Mouse (Mus musculus) heart, adult 2 months (tissue): ENCODE results near the gene Tns3. TPM values are rescaled to one million over a fixed set of nuclear protein-coding genes. Genes with fewer than 3 reads are reported as not detected.
A peak's percentile ranks its signal among the peaks of the same experiment; 100 is the strongest.

Source experiments
- DNase-seq, 2 experiments: peaks; one replicate each; pipeline ENCODE4 v3.0.0; 2021
- H3K27ac ChIP-seq: fragments of 200-600 bp; 2 replicates; pipeline ENCODE4 v1.8.1; 2022
- H3K27me3 ChIP-seq: fragments of 200-500 bp; 2 replicates; pipeline ENCODE4 v1.6.1; 2012; ENCODE audit warnings: mild to moderate bottlenecking, low read length, inconsistent platforms, mixed read lengths; ENCODE audit not compliant: control insufficient read depth, insufficient read depth
- H3K36me3 ChIP-seq: fragments of 200-500 bp; 2 replicates; pipeline ENCODE4 v1.6.1; 2012; ENCODE audit warnings: low read length, inconsistent platforms; ENCODE audit not compliant: control insufficient read depth, insufficient read depth
- H3K4me1 ChIP-seq: fragments of 200-500 bp; 2 replicates; pipeline ENCODE4 v1.6.1; 2011; ENCODE audit warnings: low read length; ENCODE audit not compliant: control insufficient read depth, insufficient read depth
- H3K4me3 ChIP-seq: fragments of 200-600 bp; 2 replicates; pipeline ENCODE4 v1.8.1; 2022
- H3K79me2 ChIP-seq: fragments of 200-500 bp; replicated peaks from 2 replicates; pipeline ENCODE4 v1.6.1; 2012; ENCODE audit warnings: mild to moderate bottlenecking, inconsistent platforms, low read length, moderate library complexity, mixed read lengths; ENCODE audit not compliant: control insufficient read depth, insufficient read depth
- H3K9ac ChIP-seq: fragments of 200-500 bp; 2 replicates; pipeline ENCODE4 v1.6.1; 2012; ENCODE audit warnings: low read depth, mild to moderate bottlenecking, control low read depth, inconsistent platforms, low read length, mixed read lengths
- CTCF ChIP-seq: fragments of 200-600 bp; IDR thresholded peaks from 2 replicates; pipeline ENCODE4 v1.8.1; 2022; ENCODE audit warnings: antibody characterized with exemption, mild to moderate bottlenecking, moderate library complexity
- EP300 ChIP-seq: fragments of 200-500 bp; IDR thresholded peaks from 2 replicates; pipeline ENCODE4 v1.6.1; 2011; ENCODE audit warnings: low read depth, low read length, control low read depth; ENCODE audit not compliant: insufficient read depth
- POLR2A ChIP-seq: fragments of 200-500 bp; IDR thresholded peaks from 2 replicates; pipeline ENCODE4 v1.6.1; 2011; ENCODE audit warnings: mild to moderate bottlenecking, low read depth, low read length, control low read depth; ENCODE audit not compliant: insufficient read depth
- WGBS: fragments of 180-500 bp; shearing (Covaris S2); methylation state at CpG from one replicate; pipeline ENCODE4 v1.1.7; 2018; 5-methylcytosine and 5-hydroxymethylcytosine counted together
- intact Hi-C: fragments of 180-260 bp; cut with DNase I; formaldehyde crosslinking; loops from one replicate; pipeline ENCODE4 v1.15.1; 2025
- polyA plus RNA-seq: library from polyadenylated mRNA; depleted of rRNA; stranded (reverse); fragments of >200 nt; gene quantifications from 2 replicates; pipeline ENCODE4 v1.2.3, GENCODE M21; 2012
- total RNA-seq, 2 experiments: library from RNA; stranded (reverse); gene quantifications; 2 replicates each; pipeline ENCODE4 v1.2.3; 2021

Tns3 gene
- total and polyA plus RNA-seq, 3 experiments = 14.8 to 23.9 (median 23.1) TPM

DNA sequence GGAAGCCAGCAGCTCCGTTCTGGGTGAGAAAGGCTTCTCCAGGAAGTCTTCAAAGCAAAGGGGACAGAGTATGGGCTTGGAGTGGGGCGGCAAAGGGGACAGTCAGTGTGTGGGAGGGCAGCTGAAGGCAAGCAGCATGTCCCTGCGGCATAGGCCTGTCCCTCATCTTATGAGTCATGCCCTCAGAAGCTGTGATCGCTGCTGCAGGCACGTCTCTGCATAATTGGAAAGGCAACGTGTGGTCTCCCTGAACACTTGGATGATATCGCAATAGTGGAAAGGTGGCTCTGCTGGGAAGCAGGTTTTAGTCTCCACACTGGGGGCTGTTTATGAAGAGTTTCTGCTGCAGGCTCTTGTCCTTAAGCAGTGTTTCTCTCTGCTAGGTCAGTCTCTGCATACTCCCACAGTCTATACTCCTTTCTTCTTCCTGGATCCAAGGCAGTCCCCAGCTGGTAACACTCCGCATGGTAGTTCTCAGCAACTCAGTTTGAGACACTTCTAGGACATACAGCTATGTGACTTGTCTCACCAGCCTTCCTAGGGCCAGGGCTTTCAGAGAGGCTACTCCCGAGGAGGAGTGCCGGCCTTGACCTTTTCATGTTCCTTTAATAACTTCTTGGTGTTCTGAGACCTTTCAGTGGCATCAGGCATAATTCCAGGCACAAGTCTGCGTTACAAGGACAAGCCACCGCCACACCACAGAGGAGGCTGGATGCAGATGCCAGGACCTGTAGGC, 14.1 kb upstream of the Tns3 start:
- intact Hi-C loops = no loop called here
- DNase-seq = no peak
- Histone ChIP-seq H3K4me1 (no peaks in the 10 kb centered on the region; the same call in 1 of the 2 replicates), H3K9ac (no peak overlapping the region), H3K79me2 (no peaks in the 10 kb centered on the region), H3K36me3 (no peaks in the 10 kb centered on the region), H3K27ac (no peak overlapping the region), H3K27me3 (no peaks in the 10 kb centered on the region), H3K4me3 (no peak overlapping the region)
- TF ChIP-seq POLR2A (no peak), EP300 (no peak), CTCF (no peak)
- WGBS = 75% methylated on average over 12 of the region's 12 CpGs

DNA sequence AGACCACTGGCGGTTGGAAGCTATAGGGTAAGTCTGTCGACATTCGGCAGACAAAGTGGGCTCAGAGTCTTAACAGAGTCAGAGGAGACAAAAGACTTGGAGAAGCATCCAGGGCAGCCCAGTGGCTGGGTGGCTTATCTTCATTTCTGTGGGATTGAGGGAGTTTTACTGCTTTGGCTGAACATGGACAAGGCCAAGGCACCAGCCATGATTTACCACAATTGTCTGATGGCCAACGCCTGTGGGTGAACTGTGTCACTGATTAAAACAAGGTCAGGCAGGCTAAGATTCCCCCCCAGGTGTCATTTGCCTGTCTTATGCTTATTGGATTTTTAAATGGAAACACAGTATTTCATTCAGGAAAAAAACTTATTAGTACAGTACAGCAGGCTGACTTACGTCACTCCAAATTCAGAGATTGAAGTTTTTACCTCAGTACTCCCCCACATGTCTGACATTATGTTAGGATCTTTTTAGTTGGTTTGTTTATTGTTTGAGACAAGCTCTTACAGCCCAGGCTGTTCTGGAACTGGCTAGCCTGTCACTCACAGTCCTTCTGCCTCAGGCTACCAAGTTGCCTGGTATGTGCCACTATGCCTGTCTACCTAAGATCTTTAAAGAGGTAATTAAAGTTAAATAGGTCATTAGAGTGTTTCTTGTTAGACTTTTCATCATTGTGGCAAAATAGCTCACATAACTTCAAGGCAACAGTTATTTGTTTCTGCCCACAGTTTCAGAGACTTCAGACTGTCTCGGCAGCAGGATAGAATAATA, 11.6 kb upstream of the Tns3 start:
- Histone ChIP-seq H3K36me3 (no peaks in the 10 kb centered on the region), H3K27ac (no peak overlapping the region), H3K27me3 (no peaks in the 10 kb centered on the region), H3K4me1 (no peaks in the 10 kb centered on the region; the same call in 1 of the 2 replicates), H3K4me3 (no peak overlapping the region), H3K9ac (no peak overlapping the region), H3K79me2 (no peaks in the 10 kb centered on the region)
- TF ChIP-seq POLR2A = no peak
- TF ChIP-seq CTCF = no peak
- no peak for TF ChIP-seq EP300
- intact Hi-C loops = no loop called here
- WGBS = 88% methylated on average over 6 of the region's 6 CpGs
- no peak for DNase-seq

DNA sequence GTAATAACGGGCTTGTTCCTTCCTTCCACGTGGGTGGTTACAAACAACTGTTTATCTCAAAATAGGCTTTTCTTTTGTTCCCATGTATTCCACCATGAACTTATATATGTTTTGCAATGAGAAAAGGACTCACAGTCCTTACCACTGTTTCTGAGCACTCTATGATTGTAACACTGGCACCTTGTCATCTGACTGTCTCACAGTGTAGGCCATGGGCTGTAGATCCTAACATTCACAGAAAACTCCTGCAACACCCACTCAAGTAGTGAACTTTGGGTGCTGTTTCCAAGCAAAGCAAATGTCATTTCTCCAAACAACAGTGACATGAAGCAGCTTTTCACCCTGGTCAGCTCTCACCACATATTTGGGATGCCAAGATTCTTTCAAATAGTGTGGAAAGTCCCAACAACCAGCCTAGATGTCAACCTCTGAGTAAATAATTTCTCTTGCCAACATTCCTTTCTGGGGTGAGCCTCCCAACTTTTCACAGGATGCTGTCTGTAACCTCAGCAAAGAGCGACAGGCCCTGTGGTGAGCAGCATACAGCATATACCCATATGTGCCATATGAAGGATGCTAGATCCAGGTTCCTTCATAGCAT, 10.3 kb upstream of the Tns3 start:
- Histone ChIP-seq H3K4me1 (no peaks in the 10 kb centered on the region; the same call in 1 of the 2 replicates), H3K27ac (no peak overlapping the region), H3K27me3 (no peaks in the 10 kb centered on the region), H3K79me2 (no peaks in the 10 kb centered on the region), H3K9ac (no peak overlapping the region), H3K4me3 (no peak overlapping the region), H3K36me3 (no peaks in the 10 kb centered on the region)
- 72% methylated on average over 3 of the region's 3 CpGs for WGBS
- intact Hi-C loops = no loop called here
- TF ChIP-seq CTCF = no peak
- TF ChIP-seq EP300 = no peak
- no peak for TF ChIP-seq POLR2A
- DNase-seq = no peak

DNA sequence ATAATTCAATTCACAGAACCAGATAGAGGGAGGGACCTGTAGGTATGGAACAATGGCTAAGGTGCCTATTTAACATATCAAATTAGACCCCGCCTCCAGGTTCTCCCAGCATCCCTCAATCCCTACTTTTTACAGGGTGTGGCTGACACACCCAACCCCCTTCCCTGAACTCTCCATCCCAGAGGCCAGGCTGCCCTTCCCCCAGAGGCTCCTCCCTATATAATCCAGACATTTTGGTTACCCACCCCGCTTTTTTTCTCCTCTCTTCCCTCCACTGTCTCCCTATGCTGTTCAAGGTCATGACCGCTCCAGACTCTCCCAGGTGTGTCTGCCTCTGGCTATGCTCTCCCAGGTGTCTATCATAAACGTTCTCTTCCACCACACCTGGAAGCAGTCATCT, 7.4 kb upstream of the Tns3 start:
- intact Hi-C loops = no loop called here
- no peaks in the 10 kb centered on the region for H3K79me2 ChIP-seq
- no peaks in the 10 kb centered on the region for H3K27me3 ChIP-seq
- TF ChIP-seq EP300 (no peak), CTCF (no peak), POLR2A (no peak)
- no peak overlapping the region for H3K9ac ChIP-seq
- no peaks in the 10 kb centered on the region for H3K36me3 ChIP-seq
- H3K4me3 ChIP-seq = no peak overlapping the region
- no peak for DNase-seq
- WGBS = 85% methylated on average over 4 of the region's 4 CpGs
- no peaks in the 10 kb centered on the region; the same call in 1 of the 2 replicates for H3K4me1 ChIP-seq
- H3K27ac ChIP-seq = no peak overlapping the region

DNA sequence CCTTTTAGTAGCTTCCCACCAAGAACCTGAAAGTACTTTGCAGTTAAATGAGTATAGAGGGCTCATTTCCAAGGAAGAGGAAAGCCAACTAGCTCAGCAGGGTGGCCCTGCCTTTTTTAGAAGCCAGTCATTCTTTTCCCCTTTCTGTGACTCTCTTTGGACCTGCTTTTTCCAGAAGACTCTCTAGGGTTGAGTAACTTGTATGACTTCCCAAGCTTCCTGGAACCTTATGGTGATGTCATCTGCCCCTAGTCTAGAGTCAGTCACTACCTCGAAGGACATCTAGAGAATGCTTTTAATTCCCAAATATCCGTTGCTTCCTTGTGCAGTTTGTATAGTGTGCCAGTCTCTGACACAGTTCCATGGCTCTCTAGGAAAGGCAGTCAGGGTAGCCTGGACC, 4.8 kb upstream of the Tns3 start:
- peaks cover 3% of the 10 kb centered on the region for H3K4me1 ChIP-seq
- no peaks in the 10 kb centered on the region for H3K79me2 ChIP-seq
- intact Hi-C loops = no loop called here

DNA sequence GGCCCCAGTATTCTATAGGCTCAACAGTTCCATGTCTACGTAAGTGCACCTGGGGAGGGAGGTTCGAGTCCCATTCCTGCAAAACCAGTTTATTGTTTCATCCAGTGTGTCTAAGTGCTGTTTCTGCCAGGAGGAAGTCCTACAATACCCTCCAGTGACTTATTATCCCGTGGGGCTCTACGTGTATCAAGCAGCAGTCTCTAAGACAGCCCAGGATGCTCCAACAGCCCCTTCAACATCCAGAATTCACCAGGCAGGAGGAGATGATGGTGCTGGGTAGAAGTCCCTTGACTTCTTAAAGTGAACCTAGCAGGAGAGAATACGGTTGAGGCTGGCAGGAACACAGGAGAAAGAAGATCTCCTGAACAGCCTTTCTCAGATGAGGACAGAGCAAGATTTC, 462 bp upstream of the Tns3 start:
- Histone ChIP-seq H3K4me3 (peak overlapping the region; percentile 82), H3K27me3 (no peaks in the 10 kb centered on the region), H3K9ac (no peak overlapping the region), H3K27ac (no peak overlapping the region; the same call in 1 of the 2 replicates), H3K36me3 (no peaks in the 10 kb centered on the region), H3K4me1 (peaks cover 8% of the 10 kb centered on the region), H3K79me2 (no peaks in the 10 kb centered on the region)
- intact Hi-C loops = loop anchor here (1.0 to 5.0 kb wide), 3 partner anchors 41 to 127 kb away; no protein-coding TSS in a partner anchor
- WGBS = 42% methylated on average over 5 of the region's 5 CpGs
- DNase-seq = no peak
- TF ChIP-seq POLR2A = no peak
- no peak for TF ChIP-seq CTCF
- no peak for TF ChIP-seq EP300

More for the DNA sequence above, 4.8 kb upstream of the Tns3 start:
- no peaks in the 10 kb centered on the region for H3K36me3 ChIP-seq
- no peak overlapping the region for H3K4me3 ChIP-seq
- TF ChIP-seq CTCF (no peak), POLR2A (no peak), EP300 (no peak)
- no peak overlapping the region for H3K27ac ChIP-seq
- no peak overlapping the region for H3K9ac ChIP-seq
- no peaks in the 10 kb centered on the region for H3K27me3 ChIP-seq
- 57% methylated on average over 2 of the region's 2 CpGs for WGBS
- DNase-seq = no peak
